Mouse (Mus musculus): ENCODE results near the gene Spem1.
A peak's percentile ranks its signal among the peaks of the same experiment; 100 is the strongest.

Gene Spem1

DNA sequence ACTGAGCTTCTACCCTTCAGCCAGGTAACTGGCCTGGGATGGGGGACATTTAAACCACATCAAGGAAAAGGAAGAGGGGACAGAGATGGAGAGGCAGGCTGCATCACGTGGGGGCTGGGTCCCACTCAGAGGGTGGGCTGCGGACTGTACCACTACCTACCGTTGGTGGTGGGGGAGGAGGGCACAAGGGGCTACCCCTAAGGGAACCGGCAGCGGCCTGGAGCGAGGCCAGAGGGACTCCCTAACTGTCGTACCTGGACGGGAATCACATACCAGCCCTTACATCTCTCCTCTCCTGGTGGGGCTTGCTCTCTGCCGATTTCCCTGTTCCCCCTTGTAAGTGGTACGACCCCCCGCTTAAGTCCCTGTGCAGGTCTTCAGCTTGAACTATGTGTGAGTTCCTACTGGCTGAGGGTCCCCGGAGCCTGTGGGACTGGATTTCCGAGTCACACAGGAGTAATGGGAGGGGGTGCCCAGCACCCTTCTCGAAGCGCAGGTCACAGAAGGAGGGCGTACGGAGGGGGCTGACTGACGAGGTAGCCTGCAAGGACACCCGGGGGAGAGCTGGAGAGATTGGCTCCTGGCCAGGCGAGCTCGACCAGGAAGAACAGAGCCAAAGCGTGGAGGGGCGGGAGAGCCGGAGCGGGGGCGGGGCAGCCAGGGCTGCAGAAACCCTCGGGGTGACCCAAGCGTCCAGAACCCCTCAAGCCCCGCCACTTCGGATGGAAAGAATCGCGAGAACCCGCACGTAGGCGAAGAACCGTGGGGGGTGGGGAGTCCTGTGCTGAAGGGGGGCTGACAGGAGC lies 21.4 kb downstream of the Spem1 start:
- DNase-seq (ENCODE audit: low read depth, low spot score): no peak

DNA sequence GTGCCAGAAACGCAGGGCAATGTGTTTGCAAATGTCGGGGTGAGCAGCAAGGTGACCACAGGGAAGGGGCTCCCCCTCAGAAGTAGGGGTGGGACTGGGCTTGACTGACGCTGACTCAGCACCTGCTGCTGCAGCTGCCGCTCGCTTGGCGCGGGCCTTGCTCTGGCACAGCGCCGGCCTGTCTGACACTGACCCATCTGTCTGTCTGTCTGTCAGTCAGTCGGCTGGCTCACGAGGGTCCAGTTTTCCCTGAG lies 21.9 kb downstream of the Spem1 start:
- DNase-seq (ENCODE audit: low read depth, low spot score): no peak

DNA sequence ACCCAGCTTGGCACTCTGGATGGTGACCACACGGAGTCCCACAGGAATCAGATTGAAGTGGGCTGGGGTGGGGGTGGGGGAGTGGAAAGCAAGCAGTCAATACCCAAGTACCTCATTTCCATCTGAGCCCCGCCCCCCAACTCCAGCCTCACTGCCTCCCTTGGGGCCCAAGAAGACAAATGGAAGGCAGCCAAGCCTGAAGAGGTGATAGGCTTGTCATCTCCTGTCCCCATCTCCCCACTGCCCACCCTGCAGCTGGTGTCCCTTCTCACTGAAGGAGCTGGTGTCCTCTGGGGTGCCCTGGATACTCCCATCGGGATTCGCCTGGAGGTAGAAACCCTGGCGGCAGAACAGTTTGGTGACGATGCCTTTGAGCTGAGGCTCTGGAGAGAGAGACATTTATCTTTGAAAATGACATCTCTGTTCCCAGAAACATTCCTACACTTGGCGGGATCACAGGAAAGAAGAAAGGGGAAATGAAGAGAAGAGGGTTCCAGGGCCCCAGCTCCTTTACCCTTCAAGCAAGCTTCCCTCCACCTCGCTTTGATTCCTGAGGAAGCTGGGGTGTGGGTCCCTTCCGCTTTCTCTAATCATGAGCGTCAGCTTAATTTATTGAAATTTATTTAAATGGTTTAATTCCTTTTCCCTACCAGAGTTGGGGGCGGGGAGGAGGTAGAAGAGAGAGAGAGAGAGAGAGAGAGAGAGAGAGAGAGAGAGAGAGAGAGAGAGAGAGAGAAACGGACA lies 22.4 kb downstream of the Spem1 start:
- DNase-seq (ENCODE audit: low read depth, low spot score): no peak

DNA sequence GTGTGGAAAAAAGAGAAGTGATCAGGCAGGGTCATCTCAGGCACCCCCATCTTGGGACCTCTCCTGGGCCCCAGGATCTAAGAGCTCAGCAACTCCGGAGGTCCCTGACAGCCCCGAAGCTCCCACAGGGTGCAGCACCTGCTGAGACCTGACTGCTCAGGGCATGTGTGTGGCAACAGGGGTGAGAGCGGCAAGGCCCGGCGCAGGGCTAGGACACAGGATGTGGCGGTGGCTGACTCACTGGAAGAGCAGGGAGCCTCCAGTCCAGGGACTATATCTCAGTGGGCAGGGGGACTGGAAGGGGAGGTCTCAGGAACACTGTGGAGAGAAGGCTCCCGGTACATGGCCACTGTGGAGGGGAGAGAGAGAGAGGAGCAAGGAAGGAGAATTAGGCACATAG lies 24.1 kb downstream of the Spem1 start:
- no peak for DNase-seq (ENCODE audit: low read depth, low spot score)

DNA sequence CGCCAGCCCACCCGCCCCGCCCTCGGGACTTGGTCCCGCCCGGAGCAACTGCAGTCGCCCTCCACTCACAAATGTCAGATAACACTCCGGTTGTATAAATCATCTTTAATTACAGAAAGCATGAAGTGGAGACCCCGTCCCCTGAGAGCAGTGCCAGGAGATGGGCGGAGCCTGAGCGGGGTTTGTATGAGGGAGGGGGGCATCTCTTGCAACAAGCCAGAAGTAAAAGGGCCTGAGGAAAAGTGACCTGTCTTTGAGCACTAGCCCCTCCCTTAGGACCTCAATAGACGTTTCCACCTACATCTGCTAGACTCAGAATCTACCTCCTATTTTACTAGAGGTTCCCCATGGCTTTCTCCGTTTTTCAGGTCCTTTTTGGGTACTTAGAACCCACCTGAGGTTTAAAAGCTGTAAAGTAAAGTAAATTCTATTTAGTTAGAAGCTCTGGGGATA lies 26.0 kb downstream of the Spem1 start:
- no peak for DNase-seq (ENCODE audit: low read depth, low spot score)

DNA sequence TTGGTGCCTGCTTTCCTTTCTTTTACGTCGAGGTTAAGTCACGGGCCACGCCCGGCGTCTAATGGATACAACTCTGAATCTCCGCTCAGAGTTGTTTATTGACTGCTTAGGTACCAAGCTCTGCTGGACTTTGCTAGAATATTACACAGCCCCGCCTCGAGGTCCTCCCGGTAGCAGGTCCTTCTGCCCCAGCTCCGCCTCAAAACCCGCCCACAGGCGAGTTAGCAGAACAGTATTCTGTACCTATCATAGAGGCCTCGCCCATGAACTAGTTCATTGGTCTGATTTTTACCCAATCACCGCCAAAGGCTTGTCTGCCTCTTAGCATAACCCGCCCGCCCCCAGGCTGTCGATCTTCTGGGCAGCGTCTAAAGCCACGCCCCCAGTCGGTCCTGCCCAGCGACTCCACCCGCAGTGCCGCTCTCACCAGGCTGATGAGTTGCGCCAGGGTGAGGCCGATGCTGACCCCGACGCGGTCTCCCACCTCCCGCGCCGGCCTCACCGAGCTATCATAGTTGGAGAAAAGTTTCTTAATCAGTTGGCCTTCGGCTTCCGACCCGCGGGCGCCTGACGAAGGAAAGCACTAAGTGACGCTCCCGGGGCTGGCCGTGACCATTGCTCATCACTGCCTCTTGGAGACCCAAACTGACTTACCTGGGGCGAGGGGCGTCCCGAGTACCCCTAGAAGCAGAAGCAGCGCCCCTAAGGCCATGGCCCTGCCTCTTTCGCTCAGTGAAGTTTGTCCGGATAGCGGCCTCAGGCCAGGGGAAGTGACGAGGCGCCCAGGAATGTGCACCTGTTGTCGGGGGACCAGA lies 26.6 kb downstream of the Spem1 start, which contains the start of gene Chrnb1:
Gene Chrnb1 (minus strand): TSS at position 776 of the 815 bp plus-strand sequence.
- peak; percentile 82 for DNase-seq (ENCODE audit: low read depth, low spot score)

DNA sequence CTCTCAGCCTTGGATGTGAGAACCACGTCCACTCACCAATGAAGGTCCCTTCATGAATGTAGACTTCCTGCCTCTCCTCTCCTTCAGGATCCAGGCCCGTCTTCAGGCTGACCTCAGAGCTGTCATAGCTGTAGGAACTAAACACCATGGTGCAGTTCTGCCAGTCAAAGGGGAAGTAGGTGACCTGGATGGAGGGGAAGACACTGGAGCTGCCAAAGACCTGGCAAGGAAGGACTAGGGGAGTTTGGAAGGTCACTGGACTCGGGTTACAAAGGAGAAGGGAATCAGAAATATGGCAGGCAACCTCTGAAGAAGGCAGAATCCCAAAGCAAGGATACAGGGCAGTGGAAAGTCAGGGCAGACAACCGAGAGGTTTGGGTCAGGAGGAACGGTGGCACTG lies 28.6 kb downstream of the Spem1 start:
- no peak for DNase-seq (ENCODE audit: low read depth, low spot score)

DNA sequence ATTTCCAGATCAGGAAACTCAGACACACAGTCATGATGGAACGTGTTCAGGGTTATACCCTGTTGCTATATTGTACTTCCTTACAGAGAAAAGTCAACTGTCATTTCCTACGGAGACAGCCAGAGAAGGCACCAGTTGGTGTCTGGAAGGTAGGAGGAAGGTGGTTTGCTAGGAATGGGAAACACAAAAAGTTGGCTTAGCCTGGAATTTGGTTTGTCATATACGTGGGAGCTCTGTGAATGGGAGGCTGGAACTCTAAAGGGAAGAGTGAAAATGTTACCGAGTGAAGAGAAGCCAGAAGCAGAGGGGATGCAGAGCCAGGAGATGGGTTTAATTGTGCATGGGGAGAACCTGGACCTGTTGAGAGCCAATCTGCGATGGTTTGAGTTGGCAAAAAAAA lies 30.6 kb downstream of the Spem1 start:
- DNase-seq (ENCODE audit: low read depth, low spot score): no peak

DNA sequence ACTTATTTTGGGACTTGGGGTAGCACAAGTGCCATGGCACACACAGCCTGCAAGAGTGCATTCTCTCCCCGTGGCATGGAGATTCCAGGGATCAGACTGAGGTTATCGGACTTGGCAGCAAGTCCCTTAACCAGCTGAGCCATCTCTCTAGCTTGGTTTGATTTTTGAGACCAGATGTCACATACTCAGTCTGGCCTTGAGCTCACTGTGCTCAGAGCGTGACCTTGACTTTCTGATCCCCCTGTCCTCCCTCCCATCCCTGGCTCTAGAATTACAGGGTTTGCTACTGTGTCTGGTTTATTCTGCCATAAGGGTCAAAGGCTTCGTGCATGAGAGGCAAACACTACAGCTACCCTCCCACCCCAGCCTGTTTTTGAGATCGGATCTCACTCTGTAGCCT lies 32.5 kb downstream of the Spem1 start:
- no peak for DNase-seq (ENCODE audit: low read depth, low spot score)

DNA sequence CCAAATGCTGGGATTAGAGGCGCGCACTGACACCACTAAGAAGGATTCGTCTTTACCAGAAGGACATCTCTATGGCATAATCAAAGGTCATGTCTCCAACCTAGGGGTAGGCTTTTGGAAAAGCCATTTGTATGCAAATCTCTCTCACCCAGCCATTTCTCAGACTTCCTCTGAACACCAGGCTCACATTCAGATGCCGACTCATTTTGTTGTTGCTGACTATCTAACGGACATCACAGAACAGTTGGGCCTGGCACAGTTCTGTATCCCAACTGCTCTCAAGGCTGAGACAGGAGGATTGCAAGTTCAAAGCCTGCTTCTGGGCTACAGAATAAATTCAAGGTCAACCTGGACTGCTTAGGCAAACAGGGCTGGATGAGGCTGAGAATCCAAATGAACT lies 34.7 kb downstream of the Spem1 start:
- DNase-seq (ENCODE audit: low read depth, low spot score): no peak

DNA sequence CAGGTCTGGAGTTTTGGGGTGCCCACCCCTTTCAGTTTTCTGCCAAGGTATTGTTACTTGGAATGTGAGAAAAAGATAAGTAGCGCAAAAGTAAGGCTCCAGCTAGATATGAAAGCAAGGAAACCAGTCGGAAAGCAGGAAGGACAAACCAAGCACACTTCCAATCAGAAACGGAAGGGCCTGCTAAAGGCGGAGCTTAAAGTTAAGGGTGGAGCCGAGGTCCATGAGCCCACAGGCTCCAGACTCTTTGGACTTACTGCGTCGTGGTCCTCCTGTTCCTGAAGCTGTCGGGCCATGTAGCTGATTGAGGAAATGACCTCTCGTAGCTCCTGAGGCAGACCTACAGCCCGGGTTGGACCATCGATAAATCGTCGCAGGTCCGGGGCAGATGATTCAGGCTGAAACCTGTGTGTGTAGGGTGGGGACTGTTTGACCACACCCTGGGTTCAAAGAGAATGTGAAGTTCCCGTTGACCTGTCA lies 37.1 kb downstream of the Spem1 start:
- DNase-seq (ENCODE audit: low read depth, low spot score): no peak

DNA sequence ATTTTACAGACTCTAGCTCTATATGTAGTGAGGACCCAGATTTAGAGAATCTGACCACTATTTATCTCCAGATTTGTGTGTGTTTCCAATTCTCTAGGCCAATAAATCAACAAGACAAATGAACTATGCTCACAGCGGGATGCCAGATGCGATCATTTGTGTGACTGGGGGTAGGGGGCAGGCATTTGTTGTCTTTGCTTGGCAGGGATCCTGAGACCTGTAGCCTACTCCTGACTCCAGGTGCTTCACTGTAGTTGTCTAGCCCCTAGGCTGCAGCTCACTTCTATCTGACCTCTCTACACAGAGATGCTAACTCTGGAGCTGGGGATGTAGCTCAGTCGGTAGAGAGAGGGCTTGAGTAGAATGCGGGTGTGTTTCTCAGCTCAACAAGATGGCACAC lies 40.2 kb downstream of the Spem1 start:
- no peak for DNase-seq (ENCODE audit: low read depth, low spot score)

DNA sequence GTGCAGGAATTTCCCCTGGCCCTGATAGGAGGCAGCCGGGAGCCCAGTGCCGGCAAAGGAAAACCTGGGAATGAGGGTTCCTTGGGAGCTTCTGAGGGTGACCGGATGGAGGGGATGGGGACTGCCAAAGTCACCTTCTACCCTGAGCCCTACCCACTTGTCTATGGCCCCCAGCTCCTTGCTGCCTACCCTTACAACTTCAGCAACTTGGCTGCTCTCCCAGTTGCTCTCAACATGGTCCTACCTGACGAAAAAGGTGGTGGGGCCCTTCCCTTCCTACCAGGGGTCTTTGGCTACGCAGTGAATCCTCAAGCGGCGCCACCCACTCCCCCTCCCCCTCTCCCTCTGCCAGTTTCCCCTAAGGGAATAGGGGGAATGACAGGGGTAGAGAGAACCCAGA lies 43.0 kb downstream of the Spem1 start:
- no peak for DNase-seq (ENCODE audit: low read depth, low spot score)

DNA sequence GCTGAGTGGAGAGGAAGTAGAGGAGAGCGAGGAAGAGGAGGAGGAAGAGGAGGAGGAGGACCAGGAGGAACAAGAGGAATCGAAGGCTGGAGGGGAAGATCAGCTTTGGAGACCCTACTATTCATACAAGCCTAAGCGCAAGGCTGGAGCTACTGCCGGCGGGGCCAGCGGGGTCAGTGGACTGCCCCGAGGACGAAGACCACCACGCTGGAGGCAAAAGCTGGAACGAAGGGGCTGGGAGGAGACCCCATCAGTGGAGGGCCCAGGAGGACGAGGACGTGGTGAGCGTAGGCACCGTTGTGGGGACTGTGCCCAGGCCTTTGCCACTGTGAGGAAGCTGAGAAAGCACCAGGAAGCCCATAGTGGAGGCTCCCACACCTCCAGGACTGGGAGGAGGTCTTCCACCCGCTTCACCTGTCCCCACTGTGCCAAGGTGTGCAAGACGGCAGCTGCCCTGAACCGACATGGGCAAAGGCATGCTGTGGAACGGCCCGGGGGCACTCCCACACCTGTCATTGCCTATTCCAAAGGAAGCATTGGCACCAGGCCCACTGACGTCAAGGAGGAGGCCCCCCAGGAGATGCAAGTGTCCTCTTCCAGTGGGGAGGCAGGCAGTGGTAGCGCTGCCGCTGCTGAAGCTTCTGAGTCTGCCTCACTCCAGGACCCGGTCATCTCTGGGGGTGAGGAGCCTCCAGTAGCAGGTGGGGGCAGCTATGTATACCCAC lies 43.6 kb downstream of the Spem1 start:
- DNase-seq (ENCODE audit: low read depth, low spot score): no peak

DNA sequence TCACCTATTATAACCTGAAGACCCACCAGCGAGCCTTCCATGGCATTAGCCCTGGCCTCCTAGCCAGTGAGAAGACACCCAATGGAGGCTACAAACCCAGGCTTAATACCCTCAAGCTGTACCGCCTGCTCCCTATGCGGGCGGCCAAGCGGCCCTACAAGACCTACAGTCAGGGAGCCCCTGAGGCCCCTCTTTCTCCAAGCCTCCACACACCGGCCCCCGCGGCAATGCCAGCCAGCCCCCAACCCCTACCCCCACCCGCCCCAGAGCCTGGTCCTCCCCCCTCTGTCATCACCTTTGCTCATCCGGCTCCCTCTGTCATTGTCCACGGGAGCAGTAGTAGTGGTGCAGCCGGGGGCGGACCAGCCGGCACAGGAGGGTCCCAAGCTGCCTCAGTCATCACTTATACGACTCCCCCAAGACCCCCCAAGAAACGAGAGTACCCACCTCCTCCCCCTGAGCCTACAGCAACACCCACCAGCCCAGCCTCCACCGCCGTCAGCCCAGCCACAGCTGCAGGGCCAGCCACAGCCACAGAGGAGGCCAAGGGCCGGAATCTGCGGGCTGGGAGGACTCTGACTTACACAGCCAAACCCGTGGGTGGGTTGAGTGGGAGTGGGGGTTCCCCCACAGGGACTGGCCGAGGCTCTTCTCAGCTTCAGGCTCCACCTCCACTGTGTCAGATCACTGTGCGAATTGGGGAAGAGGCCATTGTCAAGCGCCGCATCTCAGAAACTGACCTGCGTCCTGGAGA lies 44.3 kb downstream of the Spem1 start:
- no peak for DNase-seq (ENCODE audit: low read depth, low spot score)

DNA sequence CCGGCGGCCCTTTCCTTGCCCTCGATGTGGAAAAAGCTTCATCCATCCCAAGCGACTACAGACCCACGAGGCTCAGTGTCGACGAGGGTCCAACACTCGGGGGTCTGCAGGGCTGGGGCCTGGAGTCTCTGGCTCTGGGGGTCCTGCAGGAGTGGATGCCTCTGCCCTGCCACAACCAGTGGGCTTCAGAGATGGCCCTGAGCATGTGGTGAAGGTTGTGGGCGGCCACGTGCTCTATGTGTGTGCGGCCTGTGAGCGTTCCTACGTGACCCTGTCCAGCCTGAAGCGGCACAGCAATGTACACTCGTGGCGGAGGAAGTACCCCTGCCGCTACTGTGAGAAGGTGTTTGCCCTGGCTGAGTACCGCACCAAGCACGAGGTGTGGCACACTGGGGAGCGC lies 45.5 kb downstream of the Spem1 start:
- DNase-seq (ENCODE audit: low read depth, low spot score): no peak

DNA sequence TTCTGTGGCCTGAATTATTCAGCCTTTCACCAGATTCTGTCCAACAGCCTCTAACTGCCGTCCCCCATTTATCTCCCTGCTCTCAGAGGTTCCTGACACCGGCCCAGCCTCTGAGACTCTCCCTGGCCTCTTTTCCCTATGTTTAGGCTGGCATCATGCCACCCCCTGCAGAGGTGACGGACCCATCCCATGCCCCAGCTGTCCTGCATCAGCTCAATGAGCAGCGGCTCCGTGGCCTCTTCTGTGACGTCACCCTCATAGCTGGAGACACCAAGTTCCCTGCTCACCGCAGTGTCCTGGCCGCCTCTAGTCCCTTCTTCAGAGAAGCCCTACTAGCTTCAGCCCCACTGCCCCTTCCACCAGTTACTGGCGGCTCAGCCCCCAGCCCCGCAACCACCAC lies 46.3 kb downstream of the Spem1 start:
- DNase-seq (ENCODE audit: low read depth, low spot score): no peak

DNA sequence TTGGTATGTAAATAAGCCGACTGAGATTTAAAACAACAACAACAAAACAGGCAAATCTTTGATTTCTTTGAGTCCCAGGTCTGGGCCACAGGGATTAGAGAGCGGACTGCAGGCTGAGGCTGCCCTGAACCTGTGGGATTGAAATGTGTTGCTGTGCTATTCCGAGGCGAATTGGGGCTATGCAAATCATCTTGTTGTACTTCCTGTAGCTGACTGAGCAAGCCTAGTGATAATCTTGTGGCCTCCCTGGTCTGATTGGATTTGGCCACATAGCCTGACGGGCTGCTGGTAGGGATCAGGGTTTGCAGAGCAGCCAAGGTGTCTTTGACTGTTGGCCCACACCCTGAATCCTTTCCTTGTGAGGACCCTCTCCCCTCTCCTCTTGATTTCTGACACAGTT lies 47.0 kb downstream of the Spem1 start:
- no peak for DNase-seq (ENCODE audit: low read depth, low spot score)
